Mouse (Mus musculus) ZHBTc4 (cell line): Measurements from ENCODE around the gene Clstn2.
A peak's percentile ranks its signal among the peaks of the same experiment; 100 is the strongest.

Source experiments
- DNase-seq: peaks from one replicate; pipeline ENCODE4 v3.0.0-alpha.2; 2011; ENCODE audit warnings: low read depth, low spot score

The Clstn2 gene

DNA sequence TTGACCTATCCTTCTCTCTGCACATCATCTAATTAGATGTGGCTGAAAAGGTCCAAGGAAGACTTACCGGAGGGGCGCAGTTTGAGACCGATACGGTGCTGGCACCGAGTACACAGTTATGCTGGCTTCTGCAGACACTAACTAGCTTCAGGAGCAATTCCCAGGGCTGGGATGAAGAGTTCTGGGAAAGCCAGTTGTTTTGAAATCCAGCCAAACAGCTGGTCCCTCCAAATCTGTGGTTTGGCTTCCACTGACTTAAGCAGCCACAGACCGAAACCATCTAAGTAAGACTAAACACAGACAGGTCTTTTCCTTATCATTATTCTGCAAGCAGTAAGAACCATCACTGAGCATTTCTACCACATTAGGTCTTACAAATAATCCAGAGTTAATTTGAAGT is 558.1 kb downstream of the Clstn2 start:
- DNase-seq: no peak

DNA sequence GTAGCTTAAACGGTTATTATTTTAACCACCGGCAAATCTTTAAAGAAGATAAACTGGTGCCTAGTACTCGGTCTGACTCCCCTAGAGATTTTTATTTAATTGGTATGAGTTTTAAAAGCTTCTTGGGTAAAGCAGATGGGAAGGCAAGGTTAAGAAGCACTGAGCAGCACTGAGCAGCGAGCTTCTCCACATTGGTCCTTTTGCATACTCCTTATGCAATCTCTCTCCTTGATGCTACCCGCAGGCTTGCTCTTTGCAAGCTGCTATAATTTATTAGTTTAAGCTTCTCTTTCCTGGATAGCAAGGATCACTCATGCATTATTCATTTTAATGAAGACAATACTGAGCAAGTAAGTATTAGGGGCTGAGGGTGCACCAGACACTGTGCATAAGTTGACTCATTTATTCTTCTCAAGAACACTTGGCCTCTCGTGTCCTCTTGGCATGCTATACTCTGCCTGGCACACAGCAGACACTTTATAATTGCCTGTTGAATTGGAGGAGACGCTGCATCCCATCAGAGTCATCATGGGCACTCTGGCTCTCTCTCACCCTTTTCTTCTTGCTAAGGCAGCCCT is 561.9 kb downstream of the Clstn2 start:
- DNase-seq: no peak

DNA sequence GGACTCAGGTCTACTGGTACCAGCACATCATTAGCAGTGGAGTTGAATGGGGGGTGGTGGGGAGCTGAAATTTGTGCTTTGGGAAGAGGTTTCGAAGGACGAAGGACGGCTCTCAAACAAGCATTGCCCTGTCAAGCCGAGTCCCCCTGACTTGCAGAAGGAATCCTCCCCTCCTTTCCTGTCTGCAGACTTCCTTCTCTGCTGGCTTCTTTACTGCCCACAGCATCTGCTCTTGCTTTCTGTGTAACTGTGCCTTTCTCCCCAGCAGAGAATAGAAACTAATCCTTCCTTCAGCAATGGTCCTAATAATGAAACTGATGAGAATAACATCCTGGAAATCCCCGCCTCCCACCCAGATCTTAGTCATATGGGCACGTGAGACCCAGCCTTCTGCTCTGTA is 572.5 kb downstream of the Clstn2 start:
- no peak for DNase-seq

DNA sequence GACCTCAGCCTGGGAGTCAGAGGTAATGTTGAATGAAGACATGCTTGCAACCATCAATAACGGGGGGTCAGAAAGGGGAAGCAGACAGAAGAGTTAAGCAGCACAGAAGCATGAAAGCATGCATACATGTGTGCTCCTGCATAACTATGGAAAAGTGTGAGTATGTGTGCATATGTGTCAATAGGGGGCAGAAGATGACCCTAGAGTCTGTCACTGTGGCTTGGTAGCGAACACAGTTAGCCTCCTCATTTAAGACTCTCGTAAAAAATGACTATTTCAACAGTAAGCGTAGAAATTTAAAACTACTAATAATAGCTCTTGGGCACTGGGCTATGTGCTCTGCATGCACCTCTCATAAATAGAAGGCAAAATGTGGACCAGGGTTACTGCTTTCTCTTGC is 573.2 kb downstream of the Clstn2 start:
- no peak for DNase-seq

GRCm38 (mm10) chr9:97449316-97450050 is 583.5 kb downstream of the Clstn2 start:
- no peak for DNase-seq

- DNase-seq: no peak
Measured at GRCm38 (mm10) chr9:97439872-97440636, 592.9 kb downstream of the Clstn2 start.

GRCm38 (mm10) chr9:97434666-97435065 is 598.3 kb downstream of the Clstn2 start:
- DNase-seq: peak; percentile 16

DNA sequence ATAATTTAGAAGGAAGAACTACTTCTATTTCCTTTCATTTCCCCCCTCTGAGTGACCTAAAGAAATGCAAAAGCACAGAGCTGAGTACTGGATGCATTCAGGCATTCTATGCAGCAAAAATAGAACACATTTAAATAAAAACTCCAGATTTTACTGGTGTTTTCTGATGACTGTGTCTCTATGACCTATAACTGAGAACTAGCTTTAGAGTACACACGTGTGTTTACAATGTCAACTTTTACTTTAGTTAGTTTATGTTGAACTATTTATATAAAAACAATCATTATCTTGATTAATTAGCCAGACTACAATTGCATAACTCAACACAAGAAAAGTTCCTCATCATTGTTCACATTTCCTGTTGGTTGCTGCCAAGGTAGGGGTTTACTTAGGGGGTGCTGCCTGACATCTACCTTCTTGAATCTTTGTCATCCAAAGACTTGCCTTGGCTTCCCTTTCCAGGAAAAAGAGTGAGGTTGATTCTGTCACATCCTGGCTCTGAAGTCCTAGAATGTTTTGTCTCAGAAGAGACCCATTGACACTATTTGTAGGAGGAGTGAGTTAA is 603.0 kb downstream of the Clstn2 start:
- DNase-seq: no peak

- no peak for DNase-seq
Measured at GRCm38 (mm10) chr9:97428127-97428526, 604.9 kb downstream of the Clstn2 start.

GRCm38 (mm10) chr9:97420896-97421295 is 612.1 kb downstream of the Clstn2 start:
- DNase-seq: no peak

GRCm38 (mm10) chr9:97414876-97415668 is 617.9 kb downstream of the Clstn2 start:
- no peak for DNase-seq

- DNase-seq: no peak
Measured at GRCm38 (mm10) chr9:97408142-97408541, 624.8 kb downstream of the Clstn2 start.
